Mouse (Mus musculus) v-Abl transformed pro-B cells (cell line): Measurements from ENCODE around the gene Prkg1.

ENCODE experiments used
- in situ Hi-C, 2 experiments: fragments of 400-800 bp; cut with MboI; formaldehyde crosslinking; loops; one replicate each; pipeline ENCODE4 v1.15.1; 2025; ENCODE audit not compliant: unreplicated experiment in 2 of 2

Prkg1 gene

GRCm38 (mm10) chr19:30948202-30948601 lies 816.6 kb downstream of the Prkg1 start:
- in situ Hi-C loops: no loop called here

- in situ Hi-C loops: no loop called here
Observed at GRCm38 (mm10) chr19:30942369-30942992, 822.4 kb downstream of the Prkg1 start.

GRCm38 (mm10) chr19:30938058-30938457 lies 826.8 kb downstream of the Prkg1 start:
- in situ Hi-C loops: no loop called here

- in situ Hi-C loops: no loop called here
Observed at GRCm38 (mm10) chr19:30931469-30932192, 833.2 kb downstream of the Prkg1 start.

DNA sequence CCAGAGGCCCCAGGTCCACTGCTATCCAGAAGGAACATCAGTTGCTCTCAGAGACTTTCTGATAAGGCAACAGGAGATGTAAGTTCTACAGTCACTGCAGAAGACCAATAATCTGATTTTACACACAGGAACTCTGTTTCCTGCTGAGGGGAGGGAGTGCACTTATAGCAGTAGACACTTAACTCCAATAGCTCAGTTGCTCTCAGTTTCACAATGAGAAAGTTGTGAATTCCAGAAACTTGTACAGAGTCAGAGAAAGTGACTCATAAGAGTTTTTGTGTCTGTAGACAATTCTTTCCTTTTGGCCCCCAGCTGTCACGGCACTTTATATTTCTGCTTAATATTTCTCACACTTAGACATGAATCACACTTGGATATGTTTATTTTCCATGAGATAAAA lies 840.8 kb downstream of the Prkg1 start:
- in situ Hi-C loops: no loop called here

DNA sequence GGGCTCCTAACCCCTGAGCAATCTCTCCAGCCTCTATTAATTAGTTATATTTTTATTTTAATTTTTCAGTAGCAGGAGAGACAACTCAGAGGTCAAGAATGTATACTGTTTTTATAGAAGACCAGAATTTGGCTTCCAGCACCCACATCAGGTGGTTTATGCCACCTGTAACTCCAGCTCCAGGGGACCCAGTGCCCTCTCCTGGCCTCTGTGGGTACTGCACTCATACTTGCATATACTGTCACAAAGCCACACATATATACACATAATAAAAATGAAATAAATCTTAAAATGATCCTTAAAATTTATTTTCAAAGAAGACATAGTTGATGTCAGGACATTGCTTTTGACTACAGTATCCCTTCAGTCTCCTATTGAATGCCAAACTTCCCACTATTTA lies 862.5 kb downstream of the Prkg1 start:
- in situ Hi-C loops: no loop called here

- in situ Hi-C loops: no loop called here
Observed at GRCm38 (mm10) chr19:30901025-30901424, 863.8 kb downstream of the Prkg1 start.

DNA sequence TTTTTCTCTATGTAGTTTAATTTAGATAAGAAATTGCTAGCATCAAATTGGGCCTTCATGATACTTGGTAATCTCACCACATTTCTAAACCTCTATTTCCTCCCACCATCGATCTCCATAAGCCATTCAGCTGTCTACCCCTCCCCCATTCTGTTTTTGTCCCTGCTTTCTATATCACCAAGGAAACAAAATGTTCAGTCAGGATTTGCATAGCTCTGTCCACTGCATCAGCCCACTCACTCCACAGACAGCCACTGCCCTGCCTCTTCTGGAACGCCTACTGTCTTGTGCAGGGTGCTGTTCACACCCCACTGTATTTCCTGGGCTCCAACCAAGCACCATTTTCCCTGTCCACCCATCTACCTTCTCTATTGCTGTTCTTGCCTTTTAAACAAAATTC lies 874.5 kb downstream of the Prkg1 start:
- in situ Hi-C loops: no loop called here

DNA sequence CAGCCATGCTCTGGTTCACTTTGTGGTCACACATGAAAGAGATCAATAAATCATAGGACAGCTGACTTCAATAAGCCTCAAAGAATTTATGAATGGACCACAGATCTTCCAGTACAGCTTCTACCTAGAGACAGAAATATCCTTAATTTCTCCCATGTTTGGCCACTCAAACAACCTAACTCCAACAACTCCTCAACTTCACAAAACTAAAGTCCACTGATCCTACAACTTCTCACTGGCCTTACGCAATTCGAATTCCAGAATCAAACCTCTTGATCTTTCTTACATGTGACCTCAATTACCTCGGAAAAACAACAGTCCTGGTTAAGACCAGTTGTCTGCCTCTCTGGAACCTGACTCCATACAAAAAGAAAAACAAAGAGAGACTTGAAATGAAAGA lies 875.0 kb downstream of the Prkg1 start:
- in situ Hi-C loops: no loop called here

DNA sequence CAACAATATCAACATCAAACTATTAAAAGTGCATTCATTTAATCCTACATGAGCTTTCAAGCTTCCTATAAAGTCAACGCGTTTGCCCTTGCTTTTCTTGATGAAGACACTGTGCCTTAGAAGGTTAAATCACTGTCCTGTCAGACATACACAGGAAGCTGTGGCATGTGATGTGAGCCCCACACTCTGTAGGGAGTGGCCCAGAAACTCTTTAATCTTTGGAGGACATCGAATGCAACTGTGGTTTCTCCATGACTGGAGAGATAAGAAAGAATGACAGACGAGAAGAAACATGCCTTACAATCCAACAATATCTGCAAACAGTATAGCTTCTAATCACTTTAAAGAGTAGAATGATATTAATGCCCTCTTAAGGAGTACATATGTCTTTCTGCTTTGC lies 903.4 kb downstream of the Prkg1 start:
- in situ Hi-C loops: no loop called here

- in situ Hi-C loops: no loop called here
Observed at GRCm38 (mm10) chr19:30851023-30851422, 913.8 kb downstream of the Prkg1 start.

DNA sequence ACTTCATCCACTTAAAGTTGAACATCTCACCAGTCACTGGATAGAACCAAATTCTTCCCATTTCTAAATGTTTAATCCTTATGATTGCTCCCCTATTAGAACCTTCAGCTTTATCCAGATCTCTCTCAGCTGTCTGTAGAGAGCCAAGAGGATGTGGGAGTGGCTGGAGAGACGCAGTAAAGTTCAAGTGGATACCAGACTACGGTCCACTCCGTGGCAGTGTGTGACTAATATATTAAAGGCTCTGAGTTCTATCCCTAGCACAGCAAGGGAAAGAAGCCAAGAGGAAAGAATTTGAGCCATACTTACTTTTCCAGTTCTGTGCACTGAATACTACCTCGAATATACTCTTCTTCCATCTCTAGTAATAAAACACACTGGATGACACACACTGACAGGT lies 919.9 kb downstream of the Prkg1 start:
- in situ Hi-C loops: loop anchor here (5.0 to 25.0 kb wide), 8 partner anchors 600 to 1842 kb away; partner anchors contain the start of gene Rpl9-ps6 (in 1 of the 2)

GRCm38 (mm10) chr19:30843637-30844036 lies 921.2 kb downstream of the Prkg1 start:
- in situ Hi-C loops: loop anchor here (5.0 to 25.0 kb wide), 7 partner anchors 599 to 1844 kb away; partner anchors contain the start of gene Rpl9-ps6 (in 1 of the 2)

DNA sequence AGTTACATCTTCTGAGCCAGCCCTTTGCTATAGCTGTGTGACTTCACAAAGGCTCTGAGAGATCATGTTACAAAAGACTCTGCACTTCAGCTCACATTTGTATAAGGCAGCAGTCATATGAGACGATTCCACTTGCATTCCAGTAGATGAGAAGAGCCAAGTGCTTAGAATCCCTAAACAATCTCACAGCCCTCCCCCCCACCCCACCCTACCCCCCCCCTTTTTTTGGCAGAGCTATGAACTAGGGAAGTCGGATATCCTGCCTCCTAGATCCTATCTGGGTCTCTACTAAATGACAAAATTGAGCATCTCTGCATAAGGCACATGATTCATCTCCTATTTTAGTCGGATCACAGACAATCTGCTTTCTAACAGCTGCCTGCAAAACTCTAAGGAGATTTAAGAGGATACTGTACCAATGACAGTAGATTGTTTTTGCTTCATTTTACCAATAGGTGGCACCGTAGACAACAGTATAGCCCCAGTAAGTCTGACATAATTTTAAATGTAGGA lies 921.7 kb downstream of the Prkg1 start:
- in situ Hi-C loops: loop anchor here (5.0 to 25.0 kb wide), 7 partner anchors 598 to 1844 kb away; partner anchors contain the start of gene Rpl9-ps6 (in 1 of the 2)

DNA sequence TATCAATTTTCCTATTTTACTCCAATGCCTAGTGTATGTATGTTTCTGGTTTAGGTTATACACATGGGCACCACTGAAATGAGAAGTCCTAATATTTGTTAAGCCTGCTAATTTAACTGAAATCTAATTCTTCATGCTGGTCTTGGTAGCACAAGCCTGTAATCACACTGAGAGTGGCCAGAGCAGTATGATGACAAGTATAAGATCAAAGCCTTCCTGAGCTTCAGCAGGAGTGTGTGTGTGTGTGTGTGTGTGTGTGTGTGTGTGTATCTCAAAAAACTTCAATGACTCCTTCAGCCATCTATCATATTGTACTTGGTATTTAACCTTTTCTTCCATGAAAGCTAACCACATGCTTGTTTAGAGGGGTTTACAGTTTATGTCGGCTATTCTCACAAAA lies 922.2 kb downstream of the Prkg1 start:
- in situ Hi-C loops: loop anchor here (5.0 to 25.0 kb wide), 7 partner anchors 598 to 1845 kb away; partner anchors contain the start of gene Rpl9-ps6 (in 1 of the 2)

DNA sequence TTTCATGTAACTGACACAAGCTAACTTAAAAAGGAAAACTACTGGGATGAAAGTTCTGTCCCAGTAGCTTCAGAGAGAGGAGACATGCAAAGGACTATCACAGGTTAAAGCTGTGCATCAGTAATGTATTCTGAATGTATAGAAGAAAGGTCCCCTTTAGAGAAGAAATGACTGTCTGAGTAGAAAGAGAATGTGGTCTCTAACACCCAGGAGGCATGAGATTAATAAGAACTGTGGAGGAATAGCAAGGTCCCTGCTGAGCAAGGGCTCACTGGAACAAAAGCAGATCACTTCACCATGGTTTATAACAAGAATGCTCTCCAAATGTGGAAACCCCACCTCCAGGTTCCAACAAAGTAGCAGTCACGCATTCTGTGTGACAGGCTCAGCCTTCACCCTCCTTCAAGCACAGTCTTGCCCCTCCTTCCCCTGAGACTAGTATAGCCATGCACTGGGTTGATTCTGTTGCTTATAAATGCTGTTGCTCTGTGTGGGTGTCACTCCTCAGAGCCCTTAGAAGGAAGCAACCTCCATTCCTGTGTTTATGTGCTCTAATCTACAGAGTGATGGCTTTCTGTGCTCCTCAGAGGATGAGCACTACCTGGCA lies 931.7 kb downstream of the Prkg1 start:
- in situ Hi-C loops: loop anchor here (25.0 kb wide), 3 partner anchors 1129 to 1854 kb away; partner anchors contain the start of gene Rpl9-ps6 (in 1 of the 2)

DNA sequence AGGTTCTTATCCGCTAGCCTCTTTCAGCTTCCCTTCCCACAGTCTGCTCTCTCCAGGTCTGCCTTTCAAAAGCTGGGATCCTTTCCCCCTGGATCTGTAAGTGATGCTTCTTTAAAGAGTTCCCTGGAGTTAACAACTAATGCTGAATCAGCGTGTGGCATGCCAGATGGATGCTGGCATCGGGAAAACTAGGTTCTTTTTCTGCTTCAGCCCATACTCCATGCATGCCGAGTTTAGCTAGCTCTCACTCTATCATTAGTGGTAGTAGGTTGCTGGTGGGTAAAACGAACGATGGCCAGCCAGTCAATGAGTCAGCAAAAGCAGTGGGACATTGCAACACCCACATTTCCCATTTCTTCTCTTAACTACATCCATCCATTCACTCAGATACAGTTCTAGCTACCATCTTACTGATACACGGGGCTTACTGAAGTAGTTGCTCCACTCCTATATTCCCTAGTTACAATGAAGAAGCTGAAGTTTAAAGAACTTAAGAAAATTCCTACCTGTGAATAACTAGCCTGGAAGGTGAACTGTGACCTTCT lies 935.5 kb downstream of the Prkg1 start:
- in situ Hi-C loops: loop anchor here (25.0 kb wide), 3 partner anchors 1133 to 1858 kb away; partner anchors contain the start of gene Rpl9-ps6 (in 1 of the 2)

- in situ Hi-C loops: loop anchor here (25.0 kb wide), 3 partner anchors 1134 to 1859 kb away; partner anchors contain the start of gene Rpl9-ps6 (in 1 of the 2)
Observed at GRCm38 (mm10) chr19:30827820-30828219, 937.0 kb downstream of the Prkg1 start.

DNA sequence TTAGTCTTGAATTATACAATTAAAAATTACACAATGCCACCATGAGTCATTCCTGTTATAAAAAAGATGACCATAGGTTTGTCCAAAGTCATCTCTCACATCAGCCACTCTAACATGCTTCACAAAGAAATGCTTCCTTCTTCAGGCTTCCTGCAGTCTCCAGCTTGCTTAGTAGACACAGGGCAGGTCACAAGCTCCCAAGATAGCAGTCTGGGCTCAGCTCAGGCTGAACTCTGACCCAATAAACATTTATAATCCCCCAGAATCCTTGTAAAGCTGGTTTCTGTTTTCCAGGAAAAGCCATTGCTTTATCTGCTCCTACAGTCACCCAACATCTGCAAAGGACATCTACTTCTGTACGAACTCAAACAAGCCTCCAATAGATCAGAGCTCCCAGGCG lies 938.7 kb downstream of the Prkg1 start:
- in situ Hi-C loops: loop anchor here (25.0 kb wide), 3 partner anchors 1136 to 1861 kb away; partner anchors contain the start of gene Rpl9-ps6 (in 1 of the 2)

- in situ Hi-C loops: no loop called here
Observed at GRCm38 (mm10) chr19:30815661-30816060, 949.2 kb downstream of the Prkg1 start.

DNA sequence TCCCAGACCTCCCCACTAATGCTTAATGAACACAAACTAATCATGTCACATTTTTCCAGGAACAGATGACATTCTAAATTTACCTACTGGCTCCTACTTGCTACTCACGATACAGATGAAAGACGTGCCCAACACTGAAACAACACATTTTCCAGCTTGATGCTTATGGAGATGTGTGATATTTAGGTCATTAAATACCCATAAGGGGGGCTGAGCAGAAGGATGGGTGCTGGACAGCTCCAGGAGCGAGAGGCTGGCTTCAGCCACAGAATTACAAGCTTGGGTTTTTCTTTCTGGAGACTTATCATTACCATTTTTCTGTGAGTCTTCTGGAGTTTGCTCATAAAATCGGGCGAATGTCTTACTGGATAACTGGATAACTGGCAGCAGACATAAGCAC lies 958.6 kb downstream of the Prkg1 start:
- in situ Hi-C loops: no loop called here
